Mouse (Mus musculus) thymus, adult 2 months (tissue): ENCODE results near the gene Fmnl2.

Experiments
- CTCF ChIP-seq: fragments of 200-500 bp; IDR thresholded peaks from 2 replicates; pipeline ENCODE4 v1.5.1; 2012; ENCODE audit warnings: mild to moderate bottlenecking, control low read depth, low read length, moderate library complexity, borderline replicate concordance; ENCODE audit not compliant: control insufficient read depth, poor library complexity, insufficient read depth; ENCODE audit errors: extremely low read depth
- POLR2A ChIP-seq: fragments of 200-500 bp; IDR thresholded peaks from 2 replicates; pipeline ENCODE4 v1.6.1; 2012; ENCODE audit warnings: mild to moderate bottlenecking, low read length, control low read depth, moderate library complexity; ENCODE audit not compliant: control insufficient read depth, poor library complexity, insufficient read depth; ENCODE audit errors: extremely low read depth

DNA sequence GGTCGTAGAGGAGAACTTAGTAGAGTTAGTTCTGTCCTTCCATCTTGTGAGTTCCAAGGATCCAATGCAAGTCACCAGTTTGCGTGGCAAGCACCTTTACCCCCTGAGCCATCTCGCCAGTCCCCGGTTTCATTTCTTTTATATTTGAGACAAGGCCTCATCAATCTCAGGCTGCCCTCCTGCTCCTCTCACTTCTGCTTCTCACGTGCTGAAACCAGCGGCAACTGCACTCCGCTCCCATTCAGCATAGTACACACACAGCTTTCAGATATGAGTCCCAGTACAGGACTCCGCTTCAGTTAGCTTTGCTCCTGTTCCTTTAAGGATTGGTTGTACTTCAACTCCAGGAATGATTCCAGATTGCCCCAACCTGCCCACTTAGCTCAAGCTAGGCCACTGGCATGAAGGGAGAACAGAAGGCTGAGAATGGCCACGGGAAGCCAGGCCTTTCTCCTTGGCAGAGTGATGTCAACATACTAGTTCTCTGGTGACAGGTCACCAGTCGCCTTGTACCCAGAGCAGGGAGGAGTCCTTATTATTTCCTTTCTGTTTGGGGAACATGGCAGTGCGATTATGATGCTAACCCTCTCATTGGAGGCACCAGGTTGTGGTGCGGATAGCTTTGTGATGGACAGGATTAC, 109.3 kb downstream of the Fmnl2 start:
- no peak for TF ChIP-seq CTCF
- TF ChIP-seq POLR2A, result no peak
